Mouse (Mus musculus): ENCODE data around the gene Tecr. TPM values are rescaled to one million over a fixed set of nuclear protein-coding genes. Genes with fewer than 3 reads are reported as not detected.

Gene Tecr
- polyA plus RNA-seq, 1 experiment: 406 TPM

GRCm38 (mm10) chr8:83585333-83585732 is 22.4 kb downstream of the Tecr start:
- peaks cover 81% of the 10 kb centered on the region for H3K36me3 ChIP-seq (replicated peaks; ENCODE audit: low read length)
- no peak overlapping the region for H3K4me3 ChIP-seq (replicated peaks)
- H3K27me3 ChIP-seq (replicated peaks): no peaks in the 10 kb centered on the region
- no peak for TF ChIP-seq FLI1 (IDR thresholded peaks at IDR 0.05; ENCODE audit: low read length)
- H3K4me1 ChIP-seq: peaks cover 63% of the 10 kb centered on the region
- H3K9me3 ChIP-seq: no peaks in the 10 kb centered on the region

- H3K4me1 ChIP-seq: peaks cover 60% of the 10 kb centered on the region
- H3K36me3 ChIP-seq (replicated peaks; ENCODE audit: low read length): peaks cover 82% of the 10 kb centered on the region
- no peaks in the 10 kb centered on the region for H3K9me3 ChIP-seq
- TF ChIP-seq FLI1 (IDR thresholded peaks at IDR 0.05; ENCODE audit: low read length) (no peak), GATA1 (IDR thresholded peaks at IDR 0.05; ENCODE audit: borderline replicate concordance, low read length) (no peak)
- H3K27me3 ChIP-seq (replicated peaks): no peaks in the 10 kb centered on the region
- no peak overlapping the region for H3K4me3 ChIP-seq (replicated peaks)
These were observed 23.0 kb downstream of the Tecr start for GRCm38 (mm10) chr8:83584771-83585170.

- H3K4me1 ChIP-seq: peaks cover 59% of the 10 kb centered on the region
- no peak for TF ChIP-seq GATA1 (IDR thresholded peaks at IDR 0.05; ENCODE audit: borderline replicate concordance, low read length)
- no peak for TF ChIP-seq FLI1 (IDR thresholded peaks at IDR 0.05; ENCODE audit: low read length)
These were observed 24.5 kb downstream of the Tecr start for GRCm38 (mm10) chr8:83583236-83583635.

DNA sequence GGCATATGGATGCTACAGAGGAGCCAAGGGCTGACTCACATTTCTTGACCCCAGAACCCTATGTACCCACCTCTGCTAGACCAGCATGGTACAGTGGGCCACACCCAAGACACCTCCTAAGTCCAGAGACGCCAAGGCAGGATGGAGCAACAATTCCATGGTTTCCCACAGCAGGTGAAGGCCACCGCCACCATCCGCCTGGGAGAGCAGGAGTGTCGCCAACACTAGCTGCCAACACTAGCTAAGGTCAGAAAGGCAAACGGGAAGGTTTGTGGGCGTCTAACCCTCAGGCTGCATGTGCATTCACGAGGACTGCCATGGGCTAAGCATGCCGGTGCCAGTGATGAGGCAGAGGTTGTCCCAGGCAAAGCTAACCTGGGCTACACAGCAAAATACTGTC is 25.5 kb downstream of the Tecr start:
- peaks cover 60% of the 10 kb centered on the region for H3K4me1 ChIP-seq
- peak overlapping the region; percentile 38 for H3K4me3 ChIP-seq (replicated peaks)
- TF ChIP-seq GATA1 (IDR thresholded peaks at IDR 0.05; ENCODE audit: borderline replicate concordance, low read length): no peak
- no peak for TF ChIP-seq FLI1 (IDR thresholded peaks at IDR 0.05; ENCODE audit: low read length)
- no peaks in the 10 kb centered on the region for H3K9me3 ChIP-seq
- peaks cover 80% of the 10 kb centered on the region for H3K36me3 ChIP-seq (replicated peaks; ENCODE audit: low read length)
- no peaks in the 10 kb centered on the region for H3K27me3 ChIP-seq (replicated peaks)

More at GRCm38 (mm10) chr8:83583236-83583635, 24.5 kb downstream of the Tecr start:
- H3K36me3 ChIP-seq (replicated peaks; ENCODE audit: low read length): peaks cover 83% of the 10 kb centered on the region
- no peaks in the 10 kb centered on the region for H3K27me3 ChIP-seq (replicated peaks)
- no peak overlapping the region for H3K4me3 ChIP-seq (replicated peaks)
- H3K9me3 ChIP-seq: no peaks in the 10 kb centered on the region

DNA sequence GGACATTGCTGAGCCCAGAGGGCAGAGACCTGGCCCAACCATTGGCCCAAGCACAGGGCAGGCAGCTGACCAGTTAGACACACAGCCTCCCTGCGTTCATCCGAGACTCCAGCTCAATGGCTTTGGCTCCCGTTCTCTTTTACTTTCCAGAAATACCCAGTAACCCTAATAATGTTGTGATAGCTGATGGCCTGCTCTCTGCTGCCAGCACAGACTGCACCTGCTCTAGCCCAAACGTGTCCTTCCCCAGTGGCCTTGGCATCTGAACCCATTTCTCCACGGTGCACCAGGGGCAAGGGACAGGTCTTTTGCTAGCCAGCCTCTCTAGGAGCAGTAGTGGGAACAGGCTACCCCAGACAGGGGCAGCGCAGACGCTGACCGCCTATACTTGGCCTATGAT is 26.9 kb downstream of the Tecr start:
- Histone ChIP-seq H3K36me3 (replicated peaks; ENCODE audit: low read length) (peaks cover 86% of the 10 kb centered on the region), H3K4me1 (peaks cover 67% of the 10 kb centered on the region), H3K27me3 (replicated peaks) (no peaks in the 10 kb centered on the region)

DNA sequence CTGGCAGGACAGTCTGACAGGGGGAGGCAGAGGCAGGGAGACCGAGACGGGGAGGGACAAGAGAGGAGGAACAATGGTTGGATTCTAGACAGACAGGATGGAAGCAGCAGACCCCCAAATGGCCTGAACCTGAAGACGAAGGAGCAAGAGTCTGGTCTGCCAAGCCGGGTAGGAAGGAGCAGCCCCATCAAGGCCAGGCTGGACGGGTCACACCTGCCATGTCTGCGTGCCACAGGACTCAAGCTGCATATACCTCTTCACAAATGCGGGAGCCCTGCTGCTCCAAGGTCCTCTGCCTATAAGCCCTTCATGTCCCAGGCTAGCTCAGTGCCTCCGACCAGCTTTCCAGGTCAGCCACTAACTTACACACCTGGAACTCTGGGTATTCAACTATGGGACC is 28.1 kb downstream of the Tecr start:
- TF ChIP-seq GATA1 (IDR thresholded peaks at IDR 0.05; ENCODE audit: borderline replicate concordance, low read length) (no peak), FLI1 (IDR thresholded peaks at IDR 0.05; ENCODE audit: low read length) (no peak)
- Histone ChIP-seq H3K36me3 (replicated peaks; ENCODE audit: low read length) (peaks cover 86% of the 10 kb centered on the region), H3K4me1 (peaks cover 75% of the 10 kb centered on the region), H3K9me3 (no peaks in the 10 kb centered on the region), H3K4me3 (replicated peaks) (no peak overlapping the region), H3K27me3 (replicated peaks) (no peaks in the 10 kb centered on the region)

More for the DNA sequence above, 26.9 kb downstream of the Tecr start:
- Histone ChIP-seq H3K9me3 (no peaks in the 10 kb centered on the region), H3K4me3 (replicated peaks) (no peak overlapping the region)
- no peak for TF ChIP-seq GATA1 (IDR thresholded peaks at IDR 0.05; ENCODE audit: borderline replicate concordance, low read length)
- TF ChIP-seq FLI1 (IDR thresholded peaks at IDR 0.05; ENCODE audit: low read length): no peak

GRCm38 (mm10) chr8:83578131-83579055 is 29.4 kb downstream of the Tecr start:
- Histone ChIP-seq H3K4me3 (replicated peaks) (no peak overlapping the region), H3K9me3 (no peaks in the 10 kb centered on the region), H3K4me1 (peaks cover 79% of the 10 kb centered on the region), H3K36me3 (replicated peaks; ENCODE audit: low read length) (peaks cover 87% of the 10 kb centered on the region), H3K27me3 (replicated peaks) (no peaks in the 10 kb centered on the region)
- TF ChIP-seq FLI1 (IDR thresholded peaks at IDR 0.05; ENCODE audit: low read length) (no peak), GATA1 (IDR thresholded peaks at IDR 0.05; ENCODE audit: borderline replicate concordance, low read length) (no peak)

- Histone ChIP-seq H3K4me1 (peaks cover 85% of the 10 kb centered on the region), H3K36me3 (replicated peaks; ENCODE audit: low read length) (peaks cover 89% of the 10 kb centered on the region), H3K4me3 (replicated peaks) (no peak overlapping the region), H3K27me3 (replicated peaks) (no peaks in the 10 kb centered on the region), H3K9me3 (no peaks in the 10 kb centered on the region)
- TF ChIP-seq FLI1 (IDR thresholded peaks at IDR 0.05; ENCODE audit: low read length): no peak
- TF ChIP-seq GATA1 (IDR thresholded peaks at IDR 0.05; ENCODE audit: borderline replicate concordance, low read length): no peak
These were observed 30.4 kb downstream of the Tecr start for GRCm38 (mm10) chr8:83577384-83577791.

GRCm38 (mm10) chr8:83576921-83577320 is 30.9 kb downstream of the Tecr start:
- Histone ChIP-seq H3K9me3 (no peaks in the 10 kb centered on the region), H3K4me3 (replicated peaks) (no peak overlapping the region), H3K4me1 (peaks cover 85% of the 10 kb centered on the region), H3K27me3 (replicated peaks) (no peaks in the 10 kb centered on the region), H3K36me3 (replicated peaks; ENCODE audit: low read length) (peaks cover 90% of the 10 kb centered on the region)
- no peak for TF ChIP-seq GATA1 (IDR thresholded peaks at IDR 0.05; ENCODE audit: borderline replicate concordance, low read length)
- no peak for TF ChIP-seq FLI1 (IDR thresholded peaks at IDR 0.05; ENCODE audit: low read length)

GRCm38 (mm10) chr8:83576516-83576895 is 31.3 kb downstream of the Tecr start:
- Histone ChIP-seq H3K36me3 (replicated peaks; ENCODE audit: low read length) (peaks cover 90% of the 10 kb centered on the region), H3K4me3 (replicated peaks) (no peak overlapping the region), H3K27me3 (replicated peaks) (no peaks in the 10 kb centered on the region), H3K9me3 (no peaks in the 10 kb centered on the region), H3K4me1 (peaks cover 85% of the 10 kb centered on the region)
- TF ChIP-seq GATA1 (IDR thresholded peaks at IDR 0.05; ENCODE audit: borderline replicate concordance, low read length) (no peak), FLI1 (IDR thresholded peaks at IDR 0.05; ENCODE audit: low read length) (no peak)
